Mouse (Mus musculus): ENCODE results near the gene Mfap5. TPM values are rescaled to one million over a fixed set of nuclear protein-coding genes. Genes with fewer than 3 reads are reported as not detected.

The Mfap5 gene
- polyA plus RNA-seq, 1 experiment from 2014 or later: 2.0 TPM

DNA sequence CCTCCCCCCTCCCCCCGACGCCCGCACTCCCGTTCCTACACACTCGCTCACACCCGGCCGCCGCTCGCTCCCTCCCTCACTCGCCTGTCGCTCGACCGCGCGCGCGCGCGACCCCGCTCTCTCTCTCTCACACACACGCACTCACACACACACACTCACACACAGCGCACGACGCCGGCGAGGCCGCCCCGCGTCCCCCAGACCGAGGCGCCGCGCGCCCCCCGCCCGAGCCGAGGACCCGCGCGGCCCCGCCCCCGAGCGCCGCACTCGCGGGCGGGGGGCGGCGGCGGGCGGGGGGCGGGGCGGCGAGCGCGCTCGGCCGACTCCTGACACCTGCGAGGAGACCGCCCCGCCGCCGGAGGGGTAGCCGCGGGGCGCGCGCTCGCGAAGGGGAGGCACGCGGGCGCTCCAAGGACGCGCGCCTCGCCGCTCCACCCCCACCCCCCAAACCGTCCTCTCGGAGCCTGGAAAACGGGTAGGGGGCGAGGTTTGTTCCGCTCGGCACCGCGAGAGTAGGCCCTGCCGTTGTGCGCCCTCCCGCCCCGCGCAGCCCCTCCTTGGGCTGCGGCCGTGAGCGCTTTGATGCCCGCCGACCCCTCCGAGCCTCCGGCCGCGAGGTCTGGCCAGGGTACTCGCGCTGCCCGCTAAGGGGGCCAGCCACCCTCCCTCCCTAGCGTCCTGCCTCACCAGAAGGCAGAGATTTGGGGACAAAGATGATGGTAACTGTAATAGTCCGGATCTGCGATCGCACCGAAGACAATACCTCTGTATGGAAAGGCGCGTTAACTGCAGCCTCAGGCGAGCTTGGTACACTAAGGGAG is 19.1 kb upstream of the Mfap5 start:
- Histone ChIP-seq H3K4me3 (replicated peaks; ENCODE audit: low read length) (peak overlapping the region; percentile 63), H3K9ac (peak overlapping the region; percentile 93), H3K27me3 (ENCODE audit: control insufficient read depth, insufficient read depth, low read length) (no peaks in the 10 kb centered on the region), H3K27ac (peak overlapping the region; percentile 98), H3K9me3 (ENCODE audit: control insufficient read depth, low read length) (no peaks in the 10 kb centered on the region), H3K4me1 (replicated peaks; ENCODE audit: control insufficient read depth, insufficient read depth, low read length) (peaks cover 34% of the 10 kb centered on the region), H3K36me3 (replicated peaks; ENCODE audit: control insufficient read depth, insufficient read depth) (no peaks in the 10 kb centered on the region), H3K4me2 (replicated peaks) (peak overlapping the region; percentile 70)
- ATAC-seq (ENCODE audit: low FRiP score) (peak; percentile 94), DNase-seq (ENCODE audit: low spot score) (peak; percentile 90)
- WGBS: 2% methylated on average over 76 of the region's 111 CpGs

DNA sequence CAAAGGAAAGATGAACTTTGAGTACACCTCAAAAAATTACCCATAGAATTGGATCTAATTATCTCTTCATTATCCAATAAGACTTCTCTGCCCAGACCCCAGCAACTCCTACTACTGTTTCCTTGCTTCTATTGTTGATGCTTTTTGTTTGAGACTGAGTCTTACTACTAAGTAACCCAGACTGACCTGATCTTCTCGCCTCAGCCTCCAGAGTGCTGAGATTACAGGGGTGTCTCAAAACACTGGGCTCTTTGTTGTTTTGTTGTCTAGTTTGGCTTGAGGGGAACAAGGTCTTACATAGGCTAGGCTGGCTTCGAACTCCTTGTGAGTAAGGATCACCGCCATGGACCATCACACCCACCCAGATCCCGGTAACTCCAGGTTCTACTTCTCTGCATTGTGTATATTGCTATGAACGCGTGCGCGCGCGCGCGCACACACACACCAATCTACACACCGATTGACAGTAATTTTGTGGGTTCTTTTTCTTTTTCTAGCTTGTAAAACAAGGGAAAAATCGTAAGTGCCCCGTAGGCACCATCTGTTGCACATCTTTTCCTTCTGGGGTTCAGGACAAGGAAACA is 14.6 kb upstream of the Mfap5 start:
- DNase-seq (ENCODE audit: low spot score) (peak; percentile 42), ATAC-seq (ENCODE audit: low FRiP score) (no peak)
- H3K36me3 ChIP-seq (replicated peaks; ENCODE audit: control insufficient read depth, insufficient read depth): no peaks in the 10 kb centered on the region
- H3K9ac ChIP-seq: peak overlapping the region; percentile 41
- peaks cover 26% of the 10 kb centered on the region for H3K4me1 ChIP-seq (replicated peaks; ENCODE audit: control insufficient read depth, insufficient read depth, low read length)
- WGBS: 28% methylated on average over 15 of the region's 15 CpGs
- H3K9me3 ChIP-seq (ENCODE audit: control insufficient read depth, low read length): no peaks in the 10 kb centered on the region
- peak overlapping the region; percentile 30 for H3K4me3 ChIP-seq (replicated peaks; ENCODE audit: low read length)
- no peaks in the 10 kb centered on the region for H3K27me3 ChIP-seq (ENCODE audit: control insufficient read depth, insufficient read depth, low read length)
- H3K4me2 ChIP-seq (replicated peaks): peak overlapping the region; percentile 68
- H3K27ac ChIP-seq: peak overlapping the region; percentile 80

DNA sequence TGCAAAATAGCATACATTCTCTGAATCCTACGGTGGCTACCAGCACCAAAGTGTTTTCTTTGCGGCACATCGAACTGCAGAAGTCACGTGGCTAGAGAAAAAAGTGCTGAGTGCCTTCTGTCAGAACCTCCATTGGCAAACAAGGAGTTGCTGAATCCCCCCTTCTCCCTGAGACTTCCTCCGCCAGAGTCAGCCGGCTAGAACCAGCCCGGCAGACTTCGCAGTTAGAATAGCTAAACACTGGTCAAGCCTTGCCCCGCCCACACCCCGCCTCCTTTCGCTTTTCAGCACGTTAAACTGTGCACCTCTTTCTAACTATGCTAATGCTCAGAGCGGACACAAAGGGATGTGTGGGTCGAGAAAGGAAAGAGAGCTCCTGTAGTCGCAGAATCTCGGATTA is 14.1 kb upstream of the Mfap5 start:
- DNase-seq (ENCODE audit: low spot score): peak; percentile 79
- peak overlapping the region; percentile 41 for H3K9ac ChIP-seq
- no peaks in the 10 kb centered on the region for H3K27me3 ChIP-seq (ENCODE audit: control insufficient read depth, insufficient read depth, low read length)
- 1% methylated on average over 16 of the region's 16 CpGs for WGBS
- H3K9me3 ChIP-seq (ENCODE audit: control insufficient read depth, low read length): no peaks in the 10 kb centered on the region
- H3K4me2 ChIP-seq (replicated peaks): peak overlapping the region; percentile 68
- H3K4me1 ChIP-seq (replicated peaks; ENCODE audit: control insufficient read depth, insufficient read depth, low read length): peaks cover 27% of the 10 kb centered on the region
- ATAC-seq (ENCODE audit: low FRiP score): peak; percentile 68
- H3K4me3 ChIP-seq (replicated peaks; ENCODE audit: low read length): peak overlapping the region; percentile 30
- no peaks in the 10 kb centered on the region for H3K36me3 ChIP-seq (replicated peaks; ENCODE audit: control insufficient read depth, insufficient read depth)
- H3K27ac ChIP-seq: peak overlapping the region; percentile 80

DNA sequence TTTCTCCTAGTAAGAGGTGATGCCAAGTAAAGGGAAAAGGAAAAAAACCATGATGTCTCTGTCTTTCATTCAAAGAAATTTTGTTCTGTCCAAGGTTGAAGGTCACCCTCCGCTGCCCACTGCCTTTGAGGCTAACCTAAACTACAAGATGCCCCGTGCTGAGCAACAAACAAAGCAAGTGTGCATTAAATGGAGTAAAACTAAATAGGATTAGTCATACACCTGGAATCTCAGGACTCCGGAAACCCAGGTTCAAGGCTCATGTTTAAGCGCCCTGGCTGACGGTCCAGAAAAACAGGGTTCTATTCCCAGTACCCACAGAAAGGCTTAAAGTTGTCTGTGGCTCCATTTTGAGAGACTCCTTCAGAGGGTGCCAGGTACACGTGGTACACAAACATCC is 13.2 kb upstream of the Mfap5 start:
- no peak overlapping the region for H3K4me3 ChIP-seq (replicated peaks; ENCODE audit: low read length)
- DNase-seq (ENCODE audit: low spot score): no peak

DNA sequence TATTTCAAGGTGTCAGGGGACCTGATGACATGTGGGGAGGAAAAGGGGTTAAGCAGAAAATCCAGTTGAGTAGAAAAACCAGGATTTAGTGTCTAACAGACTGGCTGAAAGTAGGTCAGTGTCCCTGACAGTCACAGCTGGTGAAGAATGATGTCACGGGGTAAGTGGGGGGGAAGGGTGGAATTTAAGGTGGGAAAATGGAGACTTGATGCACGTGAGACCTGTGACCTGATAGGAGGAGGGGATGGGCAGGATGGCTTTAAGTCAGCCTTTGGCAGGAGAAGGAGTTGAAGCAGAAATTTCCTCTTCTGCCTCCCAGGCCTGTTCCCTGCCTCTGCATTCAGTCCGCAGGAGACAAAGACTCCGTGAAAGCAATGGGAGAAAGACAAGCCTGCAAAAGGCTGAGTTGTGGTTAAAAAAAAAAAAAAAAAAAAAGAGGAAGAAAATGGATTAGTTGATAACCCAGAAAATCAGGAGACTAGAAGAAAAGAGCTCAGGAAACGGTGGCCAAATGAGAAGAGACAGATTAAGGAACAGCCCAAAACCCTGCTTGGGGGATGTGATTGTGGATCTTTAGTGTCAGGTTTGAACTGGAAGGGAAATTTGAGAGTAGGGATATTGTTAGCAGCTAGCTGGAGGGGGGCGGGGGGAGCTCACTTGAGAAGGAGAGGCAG is 11.7 kb upstream of the Mfap5 start:
- DNase-seq (ENCODE audit: low spot score) (no peak), ATAC-seq (ENCODE audit: low FRiP score) (no peak)
- Histone ChIP-seq H3K4me1 (replicated peaks; ENCODE audit: control insufficient read depth, insufficient read depth, low read length) (peaks cover 27% of the 10 kb centered on the region), H3K9ac (no peak overlapping the region; the same call in 1 of the 2 replicates), H3K36me3 (replicated peaks; ENCODE audit: control insufficient read depth, insufficient read depth) (no peaks in the 10 kb centered on the region), H3K9me3 (ENCODE audit: control insufficient read depth, low read length) (no peaks in the 10 kb centered on the region), H3K4me2 (replicated peaks) (no peak overlapping the region), H3K4me3 (replicated peaks; ENCODE audit: low read length) (no peak overlapping the region), H3K27ac (peak overlapping the region; percentile 80), H3K27me3 (ENCODE audit: control insufficient read depth, insufficient read depth, low read length) (no peaks in the 10 kb centered on the region)
- 32% methylated on average over 6 of the region's 6 CpGs for WGBS

More for the DNA sequence above, 13.2 kb upstream of the Mfap5 start:
- no peaks in the 10 kb centered on the region for H3K9me3 ChIP-seq (ENCODE audit: control insufficient read depth, low read length)
- H3K27me3 ChIP-seq (ENCODE audit: control insufficient read depth, insufficient read depth, low read length): no peaks in the 10 kb centered on the region
- ATAC-seq (ENCODE audit: low FRiP score): no peak
- no peaks in the 10 kb centered on the region for H3K36me3 ChIP-seq (replicated peaks; ENCODE audit: control insufficient read depth, insufficient read depth)
- H3K4me2 ChIP-seq (replicated peaks): peak overlapping the region; percentile 68
- H3K27ac ChIP-seq: no peak overlapping the region
- peaks cover 27% of the 10 kb centered on the region for H3K4me1 ChIP-seq (replicated peaks; ENCODE audit: control insufficient read depth, insufficient read depth, low read length)
- WGBS: 30% methylated on average over 6 of the region's 6 CpGs
- no peak overlapping the region for H3K9ac ChIP-seq

DNA sequence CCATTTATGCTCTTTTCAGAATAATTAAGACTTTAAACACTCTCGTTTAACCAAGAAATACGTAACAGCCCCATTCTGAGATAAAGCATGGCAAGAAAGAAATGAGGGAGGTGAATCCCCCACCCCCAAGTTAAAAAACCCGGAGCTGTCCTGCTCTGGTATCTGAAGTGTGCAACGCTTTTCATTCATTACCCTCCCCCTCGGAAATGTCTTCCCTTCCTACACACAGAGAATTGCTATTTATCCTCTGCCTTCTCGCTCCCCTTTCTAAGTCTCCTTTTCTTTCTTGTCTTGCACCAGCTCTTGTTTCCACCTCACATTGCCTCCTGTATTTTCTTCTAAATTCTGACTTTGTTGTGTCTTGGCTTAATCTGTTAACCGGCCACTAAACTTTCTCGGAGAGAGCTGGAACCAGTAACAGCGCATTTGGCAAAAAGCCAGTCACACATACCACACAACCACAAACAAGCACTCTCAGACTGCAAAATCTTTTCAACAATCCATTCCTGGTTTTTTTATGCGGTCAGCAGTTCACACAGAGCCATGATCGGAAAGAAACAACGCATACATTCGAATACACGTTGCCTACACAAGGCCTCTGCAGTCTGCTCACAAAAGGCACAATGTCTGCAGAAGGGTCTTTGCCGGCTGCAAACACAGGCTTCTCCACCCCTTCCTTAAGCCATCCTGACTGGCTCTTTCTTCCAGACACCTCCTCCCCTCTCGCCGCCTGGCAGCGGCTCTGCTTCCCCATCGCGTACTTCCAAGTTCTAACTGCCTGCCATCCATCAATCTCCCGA is 10.4 kb upstream of the Mfap5 start:
- Histone ChIP-seq H3K4me3 (replicated peaks; ENCODE audit: low read length) (no peak overlapping the region), H3K27me3 (ENCODE audit: control insufficient read depth, insufficient read depth, low read length) (no peaks in the 10 kb centered on the region), H3K9me3 (ENCODE audit: control insufficient read depth, low read length) (no peaks in the 10 kb centered on the region), H3K36me3 (replicated peaks; ENCODE audit: control insufficient read depth, insufficient read depth) (no peaks in the 10 kb centered on the region), H3K9ac (peak overlapping the region; percentile 31), H3K27ac (peak overlapping the region; percentile 80), H3K4me1 (replicated peaks; ENCODE audit: control insufficient read depth, insufficient read depth, low read length) (peaks cover 27% of the 10 kb centered on the region), H3K4me2 (replicated peaks) (peak overlapping the region; percentile 36)
- DNase-seq (ENCODE audit: low spot score): peak; percentile 68
- WGBS: 8% methylated on average over 21 of the region's 21 CpGs
- peak; percentile 69 for ATAC-seq (ENCODE audit: low FRiP score)

DNA sequence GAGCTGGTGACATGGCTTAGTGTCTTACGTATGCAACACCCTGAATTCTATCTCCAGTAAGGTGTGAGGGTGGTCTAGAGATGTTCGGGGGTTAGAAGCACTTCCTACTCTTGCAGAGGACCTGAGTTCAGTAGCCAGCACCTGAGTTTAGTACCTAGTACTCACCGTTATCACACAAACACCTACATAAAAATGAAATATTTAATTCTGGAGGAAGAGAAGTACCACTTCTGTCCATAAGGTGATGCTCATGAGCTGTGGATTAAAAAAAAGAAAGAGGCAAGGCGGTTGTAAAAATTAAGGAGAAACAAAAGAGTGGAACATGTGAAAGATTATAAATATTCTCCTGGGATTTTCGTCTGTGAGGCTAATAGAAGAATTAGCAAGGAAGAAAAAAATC is 9.1 kb upstream of the Mfap5 start:
- H3K36me3 ChIP-seq (replicated peaks; ENCODE audit: control insufficient read depth, insufficient read depth): no peaks in the 10 kb centered on the region
- no peaks in the 10 kb centered on the region for H3K27me3 ChIP-seq (ENCODE audit: control insufficient read depth, insufficient read depth, low read length)
- WGBS: 37% methylated on average over 5 of the region's 5 CpGs
- no peak overlapping the region for H3K4me3 ChIP-seq (replicated peaks; ENCODE audit: low read length)
- H3K9me3 ChIP-seq (ENCODE audit: control insufficient read depth, low read length): no peaks in the 10 kb centered on the region
- no peak for ATAC-seq (ENCODE audit: low FRiP score)
- peak overlapping the region; percentile 80 for H3K27ac ChIP-seq
- peaks cover 20% of the 10 kb centered on the region for H3K4me1 ChIP-seq (replicated peaks; ENCODE audit: control insufficient read depth, insufficient read depth, low read length)
- peak overlapping the region; percentile 36; the same call in 1 of the 2 replicates for H3K4me2 ChIP-seq (replicated peaks)
- DNase-seq (ENCODE audit: low spot score): peak; percentile 71
- H3K9ac ChIP-seq: no peak overlapping the region

DNA sequence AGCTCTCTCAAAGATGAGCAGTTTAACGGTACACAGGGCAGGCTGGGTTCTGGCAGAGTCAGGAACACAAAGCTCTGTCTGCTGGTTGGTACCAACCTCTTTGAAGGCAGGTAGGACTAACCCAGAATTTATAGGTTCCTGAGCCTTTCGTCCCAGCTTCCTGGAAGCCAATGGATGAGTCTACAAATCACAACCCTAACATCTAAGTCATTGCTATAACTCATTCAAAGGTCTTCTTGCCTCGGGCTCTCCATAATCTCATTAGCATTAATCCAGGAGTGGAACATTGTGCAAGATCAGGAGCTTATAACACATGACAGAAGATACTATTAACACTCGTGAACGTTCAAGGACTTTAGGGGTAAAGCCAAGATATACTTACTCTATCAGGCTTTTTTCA is 7.0 kb upstream of the Mfap5 start, which contains the start of gene Rimklb:
TSS of gene Rimklb (minus strand) at position 101 of the 400 bp plus-strand sequence.
- DNase-seq (ENCODE audit: low spot score): no peak

More for the DNA sequence above, 7.0 kb upstream of the Mfap5 start, which contains the start of gene Rimklb:
- 81% methylated on average over 5 of the region's 5 CpGs for WGBS
- H3K36me3 ChIP-seq (replicated peaks; ENCODE audit: control insufficient read depth, insufficient read depth): no peaks in the 10 kb centered on the region
- H3K4me2 ChIP-seq (replicated peaks): no peak within 1 kb of the TSS
- no peak within 1 kb of the TSS for H3K27ac ChIP-seq
- no peak within 1 kb of the TSS for H3K4me3 ChIP-seq (replicated peaks; ENCODE audit: low read length)
- peaks cover 19% of the 10 kb centered on the region for H3K4me1 ChIP-seq (replicated peaks; ENCODE audit: control insufficient read depth, insufficient read depth, low read length)
- no peaks in the 10 kb centered on the region for H3K9me3 ChIP-seq (ENCODE audit: control insufficient read depth, low read length)
- ATAC-seq (ENCODE audit: low FRiP score): no peak
- no peaks in the 10 kb centered on the region for H3K27me3 ChIP-seq (ENCODE audit: control insufficient read depth, insufficient read depth, low read length)
- H3K9ac ChIP-seq: no peak within 1 kb of the TSS
